Mouse (Mus musculus): ENCODE data around the gene Frs3. TPM values are rescaled to one million over a fixed set of nuclear protein-coding genes. Genes with fewer than 3 reads are reported as not detected.

Frs3 gene
- total and polyA plus RNA-seq, 3 experiments = 1.6 to 2.1 (median 2.0) TPM

GRCm38 (mm10) chr17:47655697-47656096 lies 33.1 kb upstream of the Frs3 start:
- DNase-seq (ENCODE audit: low spot score) (no peak), ATAC-seq (ENCODE audit: extremely low read depth, insufficient number of reproducible peaks, low FRiP score, poor library complexity, severe bottlenecking) (no peak)
- Histone ChIP-seq H3K9me3 (replicated peaks) (no peaks in the 10 kb centered on the region), H3K4me1 (ENCODE audit: insufficient read depth, low read depth, low read length) (no peaks in the 10 kb centered on the region; the same call in 1 of the 2 replicates), H3K27me3 (ENCODE audit: insufficient read depth, low read length) (no peaks in the 10 kb centered on the region), H3K4me3 (ENCODE audit: low read depth, low read length) (no peak overlapping the region), H3K36me3 (replicated peaks) (peaks cover 47% of the 10 kb centered on the region)
- TF ChIP-seq POLR2AphosphoS5 (IDR thresholded peaks at IDR 0.05; ENCODE audit: insufficient replicate concordance, low read depth, low read length) = no peak
- no peak for TF ChIP-seq CTCF (IDR thresholded peaks at IDR 0.05; ENCODE audit: low read depth, low read length)
- TF ChIP-seq GATA1 (IDR thresholded peaks at IDR 0.05; ENCODE audit: borderline replicate concordance, low read length) = no peak
- TF ChIP-seq GATA2 (IDR thresholded peaks at IDR 0.05; ENCODE audit: borderline replicate concordance, low read depth, low read length) = no peak
- TF ChIP-seq TAL1 (conservative IDR thresholded peaks at IDR 0.05; ENCODE audit: low read depth, low read length) = no peak

- Histone ChIP-seq H3K36me3 (replicated peaks) (peaks cover 51% of the 10 kb centered on the region), H3K4me1 (ENCODE audit: insufficient read depth, low read depth, low read length) (no peaks in the 10 kb centered on the region; the same call in 1 of the 2 replicates), H3K9me3 (replicated peaks) (no peaks in the 10 kb centered on the region), H3K4me3 (ENCODE audit: low read depth, low read length) (no peak overlapping the region), H3K27me3 (ENCODE audit: insufficient read depth, low read length) (no peaks in the 10 kb centered on the region)
- no peak for DNase-seq (ENCODE audit: low spot score)
- no peak for ATAC-seq (ENCODE audit: extremely low read depth, insufficient number of reproducible peaks, low FRiP score, poor library complexity, severe bottlenecking)
- TF ChIP-seq POLR2AphosphoS5 (IDR thresholded peaks at IDR 0.05; ENCODE audit: insufficient replicate concordance, low read depth, low read length) (no peak), CTCF (IDR thresholded peaks at IDR 0.05; ENCODE audit: low read depth, low read length) (no peak), GATA1 (IDR thresholded peaks at IDR 0.05; ENCODE audit: borderline replicate concordance, low read length) (no peak), GATA2 (IDR thresholded peaks at IDR 0.05; ENCODE audit: borderline replicate concordance, low read depth, low read length) (no peak), TAL1 (conservative IDR thresholded peaks at IDR 0.05; ENCODE audit: low read depth, low read length) (no peak)
These were observed 30.9 kb upstream of the Frs3 start for GRCm38 (mm10) chr17:47657901-47658300.

DNA sequence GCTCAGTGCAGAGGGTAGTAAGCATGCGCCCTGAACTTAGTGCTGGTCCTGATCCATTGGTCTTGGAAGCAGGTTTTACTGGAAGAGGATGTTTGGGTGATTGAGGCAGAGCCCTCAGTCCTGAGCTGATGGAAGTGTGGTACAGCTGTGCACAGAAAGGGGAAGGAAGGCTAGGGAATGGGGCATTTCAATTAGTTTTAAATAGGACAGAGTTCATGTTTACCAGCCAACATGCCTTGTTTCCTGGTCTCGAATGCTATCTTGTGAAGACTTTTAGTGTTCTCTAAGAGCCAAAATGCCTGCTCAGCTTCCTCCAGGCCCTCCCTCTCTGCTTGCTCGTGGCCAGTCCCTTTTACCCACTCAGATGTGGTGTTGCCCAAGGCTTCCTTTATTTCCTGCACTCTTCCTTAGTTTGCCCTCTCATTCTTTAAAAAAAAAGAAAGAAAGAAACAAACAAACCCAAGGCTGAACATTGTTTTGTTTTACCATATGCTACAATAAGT lies 30.0 kb upstream of the Frs3 start:
- no peak overlapping the region for H3K4me3 ChIP-seq (ENCODE audit: low read depth, low read length)
- DNase-seq (ENCODE audit: low spot score) (no peak), ATAC-seq (ENCODE audit: extremely low read depth, insufficient number of reproducible peaks, low FRiP score, poor library complexity, severe bottlenecking) (no peak)
- H3K36me3 ChIP-seq (replicated peaks) = peaks cover 52% of the 10 kb centered on the region
- no peaks in the 10 kb centered on the region for H3K9me3 ChIP-seq (replicated peaks)
- H3K4me1 ChIP-seq (ENCODE audit: insufficient read depth, low read depth, low read length) = no peaks in the 10 kb centered on the region; the same call in 1 of the 2 replicates
- TF ChIP-seq TAL1 (conservative IDR thresholded peaks at IDR 0.05; ENCODE audit: low read depth, low read length) = no peak
- TF ChIP-seq GATA2 (IDR thresholded peaks at IDR 0.05; ENCODE audit: borderline replicate concordance, low read depth, low read length) = no peak
- no peak for TF ChIP-seq GATA1 (IDR thresholded peaks at IDR 0.05; ENCODE audit: borderline replicate concordance, low read length)
- TF ChIP-seq CTCF (IDR thresholded peaks at IDR 0.05; ENCODE audit: low read depth, low read length) = no peak
- no peaks in the 10 kb centered on the region for H3K27me3 ChIP-seq (ENCODE audit: insufficient read depth, low read length)

DNA sequence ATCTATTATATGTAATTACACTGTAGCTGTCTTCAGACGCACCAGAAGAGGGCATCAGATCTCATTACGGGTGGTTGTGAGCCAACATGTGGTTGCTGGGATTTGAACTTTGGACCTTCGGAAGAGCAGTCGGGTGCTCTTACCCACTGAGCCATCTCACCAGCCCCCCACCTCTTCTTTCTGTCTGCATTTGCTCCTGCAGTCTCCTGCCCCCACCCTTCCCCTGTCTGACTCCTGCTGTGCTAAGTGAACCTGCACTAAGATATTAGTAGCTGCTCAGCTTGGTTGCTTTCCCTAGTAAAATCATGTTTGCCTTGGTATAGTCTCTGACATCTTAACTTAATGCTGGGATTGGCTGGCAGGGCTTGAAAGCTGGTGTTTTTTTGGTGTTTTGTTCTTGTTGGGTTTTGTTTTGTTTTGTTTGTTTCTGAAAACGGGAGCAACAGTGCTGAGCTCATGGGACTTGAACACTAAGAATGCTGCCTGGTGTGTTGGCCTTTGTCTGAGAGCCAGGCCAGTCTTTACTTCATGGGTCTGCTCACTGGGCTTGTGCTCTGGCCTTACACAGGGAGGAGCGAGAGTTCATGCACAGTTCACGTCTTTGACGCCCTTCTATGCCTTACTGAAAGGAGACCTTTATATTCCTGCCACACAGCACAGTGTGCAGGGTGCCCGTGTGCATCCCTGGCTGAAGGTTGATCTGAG lies 25.7 kb upstream of the Frs3 start:
- Histone ChIP-seq H3K4me1 (ENCODE audit: insufficient read depth, low read depth, low read length) (no peaks in the 10 kb centered on the region; the same call in 1 of the 2 replicates), H3K9me3 (replicated peaks) (no peaks in the 10 kb centered on the region), H3K36me3 (replicated peaks) (peaks cover 59% of the 10 kb centered on the region), H3K27me3 (ENCODE audit: insufficient read depth, low read length) (no peaks in the 10 kb centered on the region), H3K4me3 (ENCODE audit: low read depth, low read length) (no peak overlapping the region)
- TF ChIP-seq TAL1 (conservative IDR thresholded peaks at IDR 0.05; ENCODE audit: low read depth, low read length) (no peak), CTCF (IDR thresholded peaks at IDR 0.05; ENCODE audit: low read depth, low read length) (no peak), GATA1 (IDR thresholded peaks at IDR 0.05; ENCODE audit: borderline replicate concordance, low read length) (no peak), GATA2 (IDR thresholded peaks at IDR 0.05; ENCODE audit: borderline replicate concordance, low read depth, low read length) (no peak), POLR2AphosphoS5 (IDR thresholded peaks at IDR 0.05; ENCODE audit: insufficient replicate concordance, low read depth, low read length) (no peak)
- no peak for ATAC-seq (ENCODE audit: extremely low read depth, insufficient number of reproducible peaks, low FRiP score, poor library complexity, severe bottlenecking)
- no peak for DNase-seq (ENCODE audit: low spot score)

DNA sequence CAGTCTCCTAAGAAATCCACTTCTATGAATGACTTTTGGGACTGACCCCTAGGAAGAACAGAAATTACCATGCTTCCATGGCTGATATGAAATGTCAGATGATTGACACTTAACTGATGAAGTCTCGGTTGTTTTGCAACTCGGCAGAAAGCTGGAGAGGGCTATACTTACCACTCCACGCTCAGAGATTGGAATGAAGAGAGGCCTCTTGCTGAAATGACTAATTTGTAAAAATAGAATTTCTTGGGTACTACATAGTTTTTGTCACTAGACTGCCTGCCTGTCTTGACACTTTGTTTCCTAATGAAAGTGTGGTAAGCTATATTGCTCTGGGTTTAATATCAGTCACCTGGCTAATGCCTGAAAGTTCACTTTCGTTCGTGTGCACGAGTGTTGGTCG lies 24.4 kb upstream of the Frs3 start:
- Histone ChIP-seq H3K4me3 (ENCODE audit: low read depth, low read length) (no peak overlapping the region), H3K36me3 (replicated peaks) (peaks cover 50% of the 10 kb centered on the region), H3K4me1 (ENCODE audit: insufficient read depth, low read depth, low read length) (no peaks in the 10 kb centered on the region), H3K9me3 (replicated peaks) (no peaks in the 10 kb centered on the region), H3K27me3 (ENCODE audit: insufficient read depth, low read length) (no peaks in the 10 kb centered on the region)
- no peak for TF ChIP-seq CTCF (IDR thresholded peaks at IDR 0.05; ENCODE audit: low read depth, low read length)
- no peak for TF ChIP-seq TAL1 (conservative IDR thresholded peaks at IDR 0.05; ENCODE audit: low read depth, low read length)
- no peak for TF ChIP-seq POLR2AphosphoS5 (IDR thresholded peaks at IDR 0.05; ENCODE audit: insufficient replicate concordance, low read depth, low read length)
- no peak for TF ChIP-seq GATA2 (IDR thresholded peaks at IDR 0.05; ENCODE audit: borderline replicate concordance, low read depth, low read length)
- TF ChIP-seq GATA1 (IDR thresholded peaks at IDR 0.05; ENCODE audit: borderline replicate concordance, low read length) = no peak
- DNase-seq (ENCODE audit: low spot score) = no peak
- no peak for ATAC-seq (ENCODE audit: extremely low read depth, insufficient number of reproducible peaks, low FRiP score, poor library complexity, severe bottlenecking)

DNA sequence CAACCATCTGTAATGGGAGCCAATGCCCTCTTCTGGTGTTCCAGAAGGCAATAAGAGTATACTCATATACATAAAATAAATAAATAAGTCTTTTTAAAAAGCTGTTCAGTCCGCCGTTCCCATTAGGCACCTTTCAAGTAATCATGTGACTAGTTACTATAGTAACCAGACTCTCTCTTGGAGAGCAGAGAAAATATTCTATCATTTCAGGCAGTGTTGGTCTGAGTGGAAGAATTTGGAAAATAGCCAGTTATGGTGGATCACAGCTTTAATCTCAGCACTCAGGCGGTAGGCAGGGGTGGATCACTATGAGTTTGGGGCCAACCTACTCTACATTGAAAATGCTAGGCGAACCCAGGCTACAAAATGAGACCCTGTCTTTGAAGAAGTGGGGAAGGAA lies 19.7 kb upstream of the Frs3 start:
- TF ChIP-seq CTCF (IDR thresholded peaks at IDR 0.05; ENCODE audit: low read depth, low read length) (no peak), POLR2AphosphoS5 (IDR thresholded peaks at IDR 0.05; ENCODE audit: insufficient replicate concordance, low read depth, low read length) (no peak), GATA2 (IDR thresholded peaks at IDR 0.05; ENCODE audit: borderline replicate concordance, low read depth, low read length) (no peak), TAL1 (conservative IDR thresholded peaks at IDR 0.05; ENCODE audit: low read depth, low read length) (no peak), GATA1 (IDR thresholded peaks at IDR 0.05; ENCODE audit: borderline replicate concordance, low read length) (no peak)
- Histone ChIP-seq H3K4me1 (ENCODE audit: insufficient read depth, low read depth, low read length) (no peaks in the 10 kb centered on the region), H3K9me3 (replicated peaks) (no peaks in the 10 kb centered on the region), H3K36me3 (replicated peaks) (peaks cover 55% of the 10 kb centered on the region), H3K4me3 (ENCODE audit: low read depth, low read length) (no peak overlapping the region), H3K27me3 (ENCODE audit: insufficient read depth, low read length) (no peaks in the 10 kb centered on the region)
- no peak for DNase-seq (ENCODE audit: low spot score)
- no peak for ATAC-seq (ENCODE audit: extremely low read depth, insufficient number of reproducible peaks, low FRiP score, poor library complexity, severe bottlenecking)
